Mouse (Mus musculus) myocyte (in vitro differentiated cells): ENCODE measurements around the gene Cenpu. TPM values are rescaled to one million over a fixed set of nuclear protein-coding genes. Genes with fewer than 3 reads are reported as not detected.

Experiments
- H3K27me3 ChIP-seq: one replicate; pipeline ENCODE4 v1.6.1; 2011; ENCODE audit not compliant: control insufficient read depth, insufficient read depth, insufficient read length
- H3K36me3 ChIP-seq: one replicate; pipeline ENCODE4 v1.6.1; 2011; ENCODE audit not compliant: control insufficient read depth, insufficient read depth
- H3K4me2 ChIP-seq: one replicate; pipeline ENCODE4 v1.6.1; 2011; ENCODE audit warnings: low read depth, control low read depth
- H3K4me3 ChIP-seq: one replicate; pipeline ENCODE4 v1.5.1; 2011; ENCODE audit warnings: mild to moderate bottlenecking, control low read depth, moderate library complexity
- H3K79me2 ChIP-seq: one replicate; pipeline ENCODE4 v1.6.1; 2011; ENCODE audit not compliant: control insufficient read depth, insufficient read depth
- H3ac ChIP-seq: one replicate; pipeline ENCODE4 v1.6.1; 2011; ENCODE audit not compliant: control insufficient read depth, insufficient read length
- CEBPB ChIP-seq: IDR thresholded peaks from 2 replicates; pipeline ENCODE4 v1.6.1; 2011; ENCODE audit warnings: mild to moderate bottlenecking, moderate library complexity; ENCODE audit not compliant: poor library complexity, insufficient read depth, severe bottlenecking
- E2F4 ChIP-seq: IDR thresholded peaks from one replicate; pipeline ENCODE4 v1.6.1; 2011; ENCODE audit warnings: mild to moderate bottlenecking, control low read depth, moderate library complexity; ENCODE audit not compliant: insufficient read depth
- MAX ChIP-seq: IDR thresholded peaks from one replicate; pipeline ENCODE4 v1.6.1; 2011; ENCODE audit warnings: low read depth, mild to moderate bottlenecking, control low read depth
- MYOD1 ChIP-seq, 3 experiments: IDR thresholded peaks; one replicate each; pipeline ENCODE4 v1.6.1; 2011; ENCODE audit warnings: control low read depth in 2 of 3, low read depth in 2 of 3, mild to moderate bottlenecking in 2 of 3, moderate library complexity in 1 of 3; ENCODE audit not compliant: insufficient read length in 2 of 3, control insufficient read depth in 1 of 3
- MYOG ChIP-seq, 3 experiments: IDR thresholded peaks; one replicate each; pipeline ENCODE4 v1.6.1; 2011; ENCODE audit warnings: control low read depth in 2 of 3, low read depth in 2 of 3, mild to moderate bottlenecking in 2 of 3; ENCODE audit not compliant: insufficient read length in 2 of 3, control insufficient read depth in 1 of 3, insufficient read depth in 1 of 3
- POLR2A ChIP-seq: IDR thresholded peaks from one replicate; pipeline ENCODE4 v1.6.1; 2011; ENCODE audit warnings: low read depth, mild to moderate bottlenecking, control low read depth, moderate library complexity; ENCODE audit not compliant: insufficient read length
- POLR2AphosphoS2 ChIP-seq: IDR thresholded peaks from one replicate; pipeline ENCODE4 v1.6.1; 2011; ENCODE audit warnings: low read depth, control low read depth; ENCODE audit not compliant: insufficient read length
- REST ChIP-seq: IDR thresholded peaks from one replicate; pipeline ENCODE4 v1.6.1; 2011; ENCODE audit warnings: mild to moderate bottlenecking, control low read depth, moderate library complexity; ENCODE audit not compliant: insufficient read depth, insufficient read length
- SRF ChIP-seq: IDR thresholded peaks from one replicate; pipeline ENCODE4 v1.6.1; 2011; ENCODE audit warnings: low read depth; ENCODE audit not compliant: control insufficient read depth, insufficient read length
- TCF12 ChIP-seq: IDR thresholded peaks from one replicate; pipeline ENCODE4 v1.6.1; 2011; ENCODE audit warnings: mild to moderate bottlenecking, control low read depth; ENCODE audit not compliant: poor library complexity, insufficient read depth, severe bottlenecking
- TCF3 ChIP-seq: IDR thresholded peaks from one replicate; pipeline ENCODE4 v1.6.1; 2011; ENCODE audit warnings: low read depth, control low read depth; ENCODE audit not compliant: insufficient read length
- USF1 ChIP-seq: IDR thresholded peaks from one replicate; pipeline ENCODE4 v1.6.1; 2011; ENCODE audit warnings: low read depth, mild to moderate bottlenecking, control low read depth, moderate library complexity
- polyA plus RNA-seq: library from polyadenylated mRNA; unstranded; fragments of >200 nt; fragmentation: generic; extraction: Trizol; gene quantifications from one replicate; pipeline ENCODE4 v1.2.1, GENCODE M21; 2012; ENCODE audit warnings: missing spikeins

Cenpu gene
- polyA plus RNA-seq, 1 experiment, result 2.0 TPM

DNA sequence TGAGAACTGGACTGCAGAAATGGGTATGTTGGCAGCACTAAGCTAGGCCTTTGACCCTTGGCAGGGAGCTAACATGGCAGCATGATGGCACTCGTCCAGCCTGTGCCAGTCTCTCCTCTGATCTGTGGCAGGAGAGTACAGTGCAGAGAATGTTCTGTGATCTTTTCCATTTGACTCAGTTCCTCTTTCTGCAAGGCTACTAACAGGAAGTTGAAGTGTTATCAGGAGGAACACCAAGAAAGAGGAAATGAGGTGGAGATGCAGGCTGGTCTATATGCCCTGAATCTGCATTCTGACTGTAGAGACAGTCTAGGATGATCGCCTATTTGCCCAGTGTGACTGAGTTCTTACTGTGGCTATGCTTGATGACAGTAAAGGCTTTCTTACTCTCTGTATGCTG is 43.8 kb downstream of the Cenpu start:
- H3K27me3 ChIP-seq, result no peaks in the 10 kb centered on the region
- no peak overlapping the region for H3ac ChIP-seq
- no peak overlapping the region for H3K4me3 ChIP-seq
- H3K79me2 ChIP-seq, result no peaks in the 10 kb centered on the region
- no peak for TF ChIP-seq TCF12
- no peak for TF ChIP-seq POLR2AphosphoS2
- no peak for TF ChIP-seq TCF3
- TF ChIP-seq E2F4, result no peak
- no peaks in the 10 kb centered on the region for H3K36me3 ChIP-seq
- H3K4me2 ChIP-seq, result no peak overlapping the region

DNA sequence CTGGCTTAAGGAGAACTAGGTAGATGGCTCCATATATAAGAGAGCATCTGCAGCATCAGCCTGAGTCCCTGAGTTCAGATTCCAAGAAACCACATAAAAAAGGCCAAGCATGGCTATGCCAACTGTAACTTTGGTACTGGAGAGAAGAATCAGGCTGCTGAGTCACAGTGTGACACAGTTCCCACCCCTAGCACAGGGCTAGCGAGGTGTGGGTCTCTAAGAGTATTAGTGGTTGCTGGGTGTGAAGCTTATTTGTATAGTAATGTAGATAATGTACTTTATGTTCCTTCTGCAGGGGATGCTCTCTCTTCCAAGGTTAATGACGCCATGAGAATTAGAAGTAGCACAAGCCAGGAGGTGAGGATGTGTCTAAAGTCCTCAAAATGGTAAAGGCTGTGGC is 44.7 kb downstream of the Cenpu start:
- no peaks in the 10 kb centered on the region for H3K36me3 ChIP-seq
- H3ac ChIP-seq, result no peak overlapping the region
- no peaks in the 10 kb centered on the region for H3K79me2 ChIP-seq
- H3K27me3 ChIP-seq, result no peaks in the 10 kb centered on the region
- H3K4me2 ChIP-seq, result no peak overlapping the region
- TF ChIP-seq MYOD1 (IDR thresholded peaks at IDR 0.05; ENCODE audit: control insufficient read depth in 1 of 3, insufficient read length in 2 of 3, low read depth in 2 of 3) (no peak), TCF3 (no peak), E2F4 (no peak), POLR2AphosphoS2 (no peak), CEBPB (no peak), TCF12 (no peak), REST (no peak), USF1 (no peak), MAX (no peak), POLR2A (no peak), MYOG (IDR thresholded peaks at IDR 0.05; ENCODE audit: control insufficient read depth in 1 of 3, insufficient read depth in 1 of 3, insufficient read length in 2 of 3, low read depth in 2 of 3) (no peak), SRF (no peak)
- no peak overlapping the region for H3K4me3 ChIP-seq

GRCm38 (mm10) chr8:46597411-46597810 is 45.6 kb downstream of the Cenpu start:
- Histone ChIP-seq H3K4me2 (no peak overlapping the region), H3K27me3 (no peaks in the 10 kb centered on the region), H3K4me3 (no peak overlapping the region), H3ac (no peak overlapping the region), H3K36me3 (no peaks in the 10 kb centered on the region), H3K79me2 (no peaks in the 10 kb centered on the region)
- TF ChIP-seq MYOD1 (IDR thresholded peaks at IDR 0.05; ENCODE audit: control insufficient read depth in 1 of 3, insufficient read length in 2 of 3, low read depth in 2 of 3) (no peak), REST (no peak), TCF12 (no peak), POLR2A (no peak), CEBPB (no peak), USF1 (no peak)

DNA sequence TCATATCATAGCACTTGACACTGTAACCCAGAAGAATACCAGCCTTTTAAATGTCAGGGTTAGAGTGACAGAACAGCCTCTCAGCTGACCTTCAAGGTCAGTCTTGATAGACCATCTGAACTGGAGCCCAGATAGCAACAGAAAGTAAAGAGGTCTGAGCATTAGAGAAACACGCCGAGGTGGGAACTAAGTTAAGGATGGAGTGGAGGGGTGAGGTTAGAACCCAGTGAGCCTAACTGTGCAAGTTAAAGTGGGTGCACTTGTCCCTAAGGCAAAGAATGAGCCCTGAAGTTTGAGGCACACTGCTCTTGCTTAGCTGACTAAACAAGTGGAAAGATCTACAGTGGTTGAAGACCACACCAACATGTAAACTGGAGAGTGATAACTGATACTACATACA is 46.3 kb downstream of the Cenpu start:
- H3K27me3 ChIP-seq, result no peaks in the 10 kb centered on the region
- H3ac ChIP-seq, result no peak overlapping the region
- no peak for TF ChIP-seq CEBPB
- no peak for TF ChIP-seq SRF
- no peak for TF ChIP-seq TCF3
- no peak for TF ChIP-seq POLR2A
- no peak for TF ChIP-seq MYOG (IDR thresholded peaks at IDR 0.05; ENCODE audit: control insufficient read depth in 1 of 3, insufficient read depth in 1 of 3, insufficient read length in 2 of 3, low read depth in 2 of 3)
- no peak for TF ChIP-seq POLR2AphosphoS2
- TF ChIP-seq USF1, result no peak
- TF ChIP-seq REST, result no peak
- no peak for TF ChIP-seq E2F4
- no peak for TF ChIP-seq MYOD1 (IDR thresholded peaks at IDR 0.05; ENCODE audit: control insufficient read depth in 1 of 3, insufficient read length in 2 of 3, low read depth in 2 of 3)
- no peak for TF ChIP-seq TCF12
- TF ChIP-seq MAX, result no peak
- no peak overlapping the region for H3K4me3 ChIP-seq
- no peaks in the 10 kb centered on the region for H3K79me2 ChIP-seq
- H3K4me2 ChIP-seq, result no peak overlapping the region
- H3K36me3 ChIP-seq, result no peaks in the 10 kb centered on the region

- H3K79me2 ChIP-seq, result no peaks in the 10 kb centered on the region
- H3K36me3 ChIP-seq, result no peaks in the 10 kb centered on the region
- H3K4me3 ChIP-seq, result no peak overlapping the region
- H3ac ChIP-seq, result no peak overlapping the region
- H3K27me3 ChIP-seq, result no peaks in the 10 kb centered on the region
- no peak overlapping the region for H3K4me2 ChIP-seq
- TF ChIP-seq POLR2A, result no peak
- no peak for TF ChIP-seq TCF3
- TF ChIP-seq E2F4, result no peak
- no peak for TF ChIP-seq POLR2AphosphoS2
- TF ChIP-seq REST, result no peak
- no peak for TF ChIP-seq TCF12
- TF ChIP-seq SRF, result no peak
- no peak for TF ChIP-seq MYOD1 (IDR thresholded peaks at IDR 0.05; ENCODE audit: control insufficient read depth in 1 of 3, insufficient read length in 2 of 3, low read depth in 2 of 3)
- no peak for TF ChIP-seq MAX
- no peak for TF ChIP-seq USF1
- no peak for TF ChIP-seq CEBPB
- TF ChIP-seq MYOG (IDR thresholded peaks at IDR 0.05; ENCODE audit: control insufficient read depth in 1 of 3, insufficient read depth in 1 of 3, insufficient read length in 2 of 3, low read depth in 2 of 3), result no peak
Observed at GRCm38 (mm10) chr8:46598753-46599152, 46.9 kb downstream of the Cenpu start.
